Mouse (Mus musculus): ENCODE results near the gene Pik3cd. TPM values are rescaled to one million over a fixed set of nuclear protein-coding genes. Genes with fewer than 3 reads are reported as not detected.
"Not testable (repeated sequence)": the region's sequence is repeated elsewhere in the genome, so short reads cannot be mapped to it uniquely, and the experiment has no call there.

Pik3cd gene
- 3.6 and 4.3 TPM in 2 replicates for polyA plus RNA-seq (2011; ENCODE audit: insufficient read length, low read depth, missing spikeins)

DNA sequence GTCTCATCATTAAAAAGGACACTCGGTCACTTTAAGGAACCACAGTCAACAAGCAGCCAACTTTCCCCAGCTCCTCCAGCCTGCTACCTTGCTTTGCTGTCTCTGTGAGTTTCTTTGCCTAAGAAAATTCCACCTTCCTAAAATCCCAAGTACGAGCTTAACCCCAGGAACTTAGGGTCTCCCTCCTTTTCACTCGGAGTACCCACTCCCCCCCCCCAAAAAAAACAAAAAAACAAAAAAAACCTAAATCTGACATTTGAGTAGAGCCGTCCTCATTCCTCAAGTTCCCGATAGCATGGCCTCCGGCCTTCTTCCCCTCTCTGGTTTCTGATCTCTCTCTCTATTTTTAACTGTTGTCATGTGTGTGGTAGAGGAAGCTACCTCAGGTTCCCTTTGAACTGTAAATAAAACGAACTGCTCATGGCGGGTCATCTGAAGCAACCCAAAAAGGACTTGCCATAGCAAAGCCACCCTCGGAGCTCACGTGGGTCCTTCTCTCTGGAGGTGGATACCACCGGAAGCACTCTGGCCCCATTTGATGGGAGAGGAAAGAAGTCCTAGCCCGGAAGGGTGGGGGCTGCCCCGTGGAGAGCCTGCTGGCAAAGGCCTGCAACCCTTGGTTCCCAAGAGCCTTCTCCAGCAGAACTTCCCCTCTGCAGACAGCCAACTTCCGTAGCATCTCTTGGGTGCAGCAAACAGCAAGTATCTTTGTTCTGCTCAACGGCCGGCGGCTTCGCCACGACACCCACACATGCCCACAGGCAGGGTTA is at the start of gene Pik3cd:
Pik3cd (minus strand) TSS at position 362 of the 770 bp plus-strand sequence.
- Histone ChIP-seq H3K27ac (ENCODE audit: insufficient read depth, low read length) (no peak within 1 kb of the TSS), H3K4me1 (ENCODE audit: control insufficient read depth, insufficient read depth, low read length) (no peaks in the 10 kb centered on the region), H3K4me3 (ENCODE audit: insufficient read depth, low read length) (no peak within 1 kb of the TSS)
- TF ChIP-seq CTCF (IDR thresholded peaks at IDR 0.05; ENCODE audit: borderline replicate concordance, insufficient read depth, low read length) (no peak), POLR2A (IDR thresholded peaks at IDR 0.05; ENCODE audit: low read depth, low read length) (no peak)

DNA sequence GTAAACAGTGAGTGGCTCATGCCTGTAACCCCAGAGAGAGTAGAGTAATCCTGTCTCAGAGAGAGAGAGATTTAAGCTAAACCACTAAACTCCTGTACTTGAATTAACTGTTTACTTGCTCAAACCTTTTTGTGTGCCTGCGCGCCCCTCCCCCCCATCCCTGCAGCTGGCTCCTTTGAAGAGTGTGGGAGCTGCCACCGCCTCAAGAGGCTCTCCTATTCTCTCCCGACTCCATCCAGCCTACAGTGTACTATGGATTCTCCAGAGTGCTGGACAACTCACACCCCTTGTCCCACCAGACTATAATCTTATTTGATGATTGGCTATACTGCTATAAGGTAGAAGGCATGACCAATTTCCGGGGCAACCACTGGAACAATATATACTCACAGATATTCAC is 48.3 kb upstream of the Pik3cd start:
- H3K4me1 ChIP-seq (ENCODE audit: control insufficient read depth, insufficient read depth, low read length): peaks cover 2% of the 10 kb centered on the region; the same call in 1 of the 2 replicates
- H3K4me3 ChIP-seq (ENCODE audit: insufficient read depth, low read length): no peak overlapping the region
- H3K27ac ChIP-seq (ENCODE audit: insufficient read depth, low read length): no peak overlapping the region
- no peak for TF ChIP-seq POLR2A (IDR thresholded peaks at IDR 0.05; ENCODE audit: low read depth, low read length)
- no peak for TF ChIP-seq CTCF (IDR thresholded peaks at IDR 0.05; ENCODE audit: borderline replicate concordance, insufficient read depth, low read length)

GRCm38 (mm10) chr4:149749663-149750015 is 47.3 kb upstream of the Pik3cd start:
- H3K4me3 ChIP-seq (ENCODE audit: insufficient read depth, low read length); H3K4me1 ChIP-seq (ENCODE audit: control insufficient read depth, insufficient read depth, low read length); H3K27ac ChIP-seq (ENCODE audit: insufficient read depth, low read length): not testable (repeated sequence)

DNA sequence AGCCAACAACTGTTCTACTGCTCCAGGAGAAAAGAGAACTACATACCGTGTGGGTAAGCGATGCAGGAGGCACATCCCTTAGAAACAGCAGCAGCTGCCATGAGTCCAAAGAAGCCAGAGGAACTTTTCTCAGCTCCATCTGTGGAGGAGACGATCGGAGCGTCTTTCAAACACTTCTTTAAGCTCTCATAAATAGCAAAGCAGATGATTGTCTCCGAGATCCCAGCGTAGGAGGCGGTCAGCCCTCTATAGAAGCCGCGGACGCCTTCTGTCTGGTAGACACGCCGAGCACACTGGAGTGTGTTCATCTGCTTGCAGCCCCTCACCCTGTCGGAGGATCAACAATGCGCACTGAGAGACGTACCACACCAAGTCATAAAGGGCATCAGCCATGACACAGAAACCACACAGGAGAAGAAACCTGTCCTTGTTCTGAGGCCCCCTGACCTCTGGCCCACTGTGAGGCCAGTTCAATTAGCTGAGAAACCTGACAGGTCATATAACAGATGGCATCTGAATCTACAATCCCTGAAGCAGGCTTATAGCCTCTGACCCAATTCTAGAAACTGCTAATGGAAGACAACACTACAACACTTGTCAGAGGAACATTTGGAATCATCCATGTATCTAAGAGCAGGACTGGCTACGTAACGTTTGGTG is 46.8 kb upstream of the Pik3cd start:
- H3K4me3 ChIP-seq (ENCODE audit: insufficient read depth, low read length): no peak overlapping the region
- TF ChIP-seq CTCF (IDR thresholded peaks at IDR 0.05; ENCODE audit: borderline replicate concordance, insufficient read depth, low read length): no peak
- no peak for TF ChIP-seq POLR2A (IDR thresholded peaks at IDR 0.05; ENCODE audit: low read depth, low read length)

GRCm38 (mm10) chr4:149744119-149744518 is 41.7 kb upstream of the Pik3cd start:
- no peak for TF ChIP-seq CTCF (IDR thresholded peaks at IDR 0.05; ENCODE audit: borderline replicate concordance, insufficient read depth, low read length)
- Histone ChIP-seq H3K27ac (ENCODE audit: insufficient read depth, low read length) (no peak overlapping the region), H3K4me3 (ENCODE audit: insufficient read depth, low read length) (no peak overlapping the region), H3K4me1 (ENCODE audit: control insufficient read depth, insufficient read depth, low read length) (no peaks in the 10 kb centered on the region)

More for the DNA sequence above, 46.8 kb upstream of the Pik3cd start:
- Histone ChIP-seq H3K4me1 (ENCODE audit: control insufficient read depth, insufficient read depth, low read length) (0 out of 2 replicates have a peak, but pooled peaks cover 2% of the 10 kb centered on the region), H3K27ac (ENCODE audit: insufficient read depth, low read length) (no peak overlapping the region)

DNA sequence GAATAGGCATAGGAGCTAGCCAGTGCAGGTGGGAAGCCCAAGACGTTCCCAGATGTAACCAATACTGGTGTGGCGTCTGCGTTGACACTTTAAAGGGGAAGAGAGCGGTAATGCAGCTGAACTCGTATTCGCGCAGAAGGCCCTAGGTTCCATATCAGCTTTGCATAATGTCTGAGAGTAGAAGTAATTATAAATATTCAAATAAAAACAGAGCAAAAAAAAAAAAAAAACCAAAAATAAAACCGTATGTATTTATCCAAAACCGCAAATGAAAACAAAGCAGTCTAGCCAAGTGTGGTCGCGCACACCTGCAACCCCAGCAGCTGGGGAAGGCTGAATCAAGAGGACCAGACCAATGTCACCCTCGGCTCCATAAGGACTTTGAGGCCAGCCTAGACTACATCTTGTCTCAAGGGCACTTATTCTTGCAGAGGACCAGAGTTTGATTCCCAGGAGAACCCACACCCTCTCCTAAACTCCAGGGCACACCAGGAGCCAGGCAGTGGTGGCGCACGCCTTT is 39.7 kb upstream of the Pik3cd start:
- no peak for TF ChIP-seq POLR2A (IDR thresholded peaks at IDR 0.05; ENCODE audit: low read depth, low read length)
- TF ChIP-seq CTCF (IDR thresholded peaks at IDR 0.05; ENCODE audit: borderline replicate concordance, insufficient read depth, low read length): no peak
- Histone ChIP-seq H3K27ac (ENCODE audit: insufficient read depth, low read length) (no peak overlapping the region), H3K4me1 (ENCODE audit: control insufficient read depth, insufficient read depth, low read length) (no peaks in the 10 kb centered on the region), H3K4me3 (ENCODE audit: insufficient read depth, low read length) (no peak overlapping the region)

- Histone ChIP-seq H3K4me1 (ENCODE audit: control insufficient read depth, insufficient read depth, low read length) (no peaks in the 10 kb centered on the region), H3K4me3 (ENCODE audit: insufficient read depth, low read length) (no peak overlapping the region), H3K27ac (ENCODE audit: insufficient read depth, low read length) (no peak overlapping the region)
- no peak for TF ChIP-seq CTCF (IDR thresholded peaks at IDR 0.05; ENCODE audit: borderline replicate concordance, insufficient read depth, low read length)
- TF ChIP-seq POLR2A (IDR thresholded peaks at IDR 0.05; ENCODE audit: low read depth, low read length): no peak
These were observed 37.9 kb upstream of the Pik3cd start for GRCm38 (mm10) chr4:149740301-149740700.

- TF ChIP-seq POLR2A (IDR thresholded peaks at IDR 0.05; ENCODE audit: low read depth, low read length) (no peak), CTCF (IDR thresholded peaks at IDR 0.05; ENCODE audit: borderline replicate concordance, insufficient read depth, low read length) (no peak)
- Histone ChIP-seq H3K27ac (ENCODE audit: insufficient read depth, low read length) (no peak overlapping the region), H3K4me1 (ENCODE audit: control insufficient read depth, insufficient read depth, low read length) (no peaks in the 10 kb centered on the region)
These were observed 37.1 kb upstream of the Pik3cd start for GRCm38 (mm10) chr4:149739478-149739877.

DNA sequence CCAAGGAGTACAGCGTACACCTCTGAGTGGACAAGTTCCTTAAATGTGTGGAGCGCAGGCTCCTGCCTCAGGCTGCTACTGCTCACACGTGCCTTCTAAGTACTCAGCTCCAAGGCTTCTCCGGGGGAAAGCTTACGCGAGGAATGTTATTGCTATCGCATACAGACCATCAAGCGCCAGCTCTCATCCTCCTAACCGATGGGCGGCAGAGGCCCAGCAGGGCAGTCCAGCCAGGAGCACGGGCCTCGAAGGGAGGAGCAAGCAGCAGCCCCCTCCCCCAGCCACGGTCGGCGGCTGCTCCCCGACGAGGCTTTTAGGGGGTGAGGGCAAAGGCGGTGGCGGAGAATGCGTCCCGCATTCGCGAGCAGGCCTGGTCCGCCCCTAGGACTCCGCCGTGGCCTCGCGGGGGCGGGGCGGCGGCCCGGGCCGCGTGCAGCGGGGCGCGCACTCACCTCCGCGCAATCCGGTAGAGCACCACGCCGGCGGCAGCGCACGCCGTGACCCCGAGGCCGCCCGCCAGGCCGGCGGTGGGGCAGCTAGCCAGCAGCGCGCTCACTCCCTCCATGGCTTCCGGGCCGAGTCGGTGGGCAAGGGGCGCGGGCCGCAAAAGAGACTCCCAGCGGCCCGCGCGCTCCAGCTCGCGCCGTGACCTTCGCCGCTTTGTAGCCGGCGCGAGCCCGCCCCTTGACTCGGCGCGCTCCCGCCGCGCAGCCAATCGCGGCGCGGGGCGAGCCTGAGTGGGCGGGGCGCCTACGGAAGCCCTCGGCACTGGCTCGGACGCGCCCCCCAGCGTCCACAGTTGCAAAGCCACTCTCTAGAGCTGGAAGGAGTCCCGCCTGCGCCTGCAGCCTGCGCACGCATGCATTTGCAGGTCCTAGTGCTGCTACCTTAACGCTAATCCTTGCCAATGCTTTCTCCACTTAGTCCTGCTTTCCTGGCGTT is 35.3 kb upstream of the Pik3cd start, which contains the start of gene Tmem201:
Tmem201 (minus strand) TSS at position 662 of the 942 bp plus-strand sequence.
- TF ChIP-seq POLR2A (IDR thresholded peaks at IDR 0.05; ENCODE audit: low read depth, low read length): no peak; the same call in 1 of the 2 replicates
- peak; percentile 44; the same call in 1 of the 2 replicates for TF ChIP-seq CTCF (IDR thresholded peaks at IDR 0.05; ENCODE audit: borderline replicate concordance, insufficient read depth, low read length)
- Histone ChIP-seq H3K4me3 (ENCODE audit: insufficient read depth, low read length) (peak within 1 kb of the TSS; percentile 66), H3K27ac (ENCODE audit: insufficient read depth, low read length) (no peak within 1 kb of the TSS), H3K4me1 (ENCODE audit: control insufficient read depth, insufficient read depth, low read length) (0 out of 2 replicates have a peak, but pooled peaks cover 4% of the 10 kb centered on the region)

More at GRCm38 (mm10) chr4:149739478-149739877, 37.1 kb upstream of the Pik3cd start:
- H3K4me3 ChIP-seq (ENCODE audit: insufficient read depth, low read length): no peak overlapping the region

Measured in embryonic fibroblast, embryonic 13.5 days (primary cell).